Mouse (Mus musculus): Measurements from ENCODE around the gene Dync1i1. TPM values are rescaled to one million over a fixed set of nuclear protein-coding genes. Genes with fewer than 3 reads are reported as not detected.

Gene Dync1i1
- polyA plus RNA-seq, 1 experiment from 2014 or later, result 0.15 TPM

DNA sequence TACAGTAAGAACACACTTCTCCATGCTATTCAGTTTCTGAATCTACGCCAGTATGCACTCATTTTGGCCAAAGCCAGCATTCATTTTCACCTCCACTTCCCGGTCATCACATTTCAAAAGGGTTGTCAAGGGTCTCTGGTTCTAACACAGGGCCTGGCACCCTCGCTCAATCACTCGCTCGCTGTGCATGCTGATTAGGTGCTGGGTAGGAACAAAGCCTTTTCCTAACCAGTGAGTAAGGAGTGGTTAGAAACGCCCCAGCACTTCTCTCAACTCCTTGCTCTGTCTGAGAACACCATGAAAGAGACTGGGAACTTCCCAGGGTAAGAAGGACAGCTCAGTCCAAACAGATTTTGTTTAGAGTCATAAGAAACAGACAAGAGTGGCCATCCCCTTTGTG is 298.5 kb downstream of the Dync1i1 start:
- 44% methylated on average over 6 of the region's 6 CpGs for WGBS (ENCODE audit: insufficient replicate concordance)

DNA sequence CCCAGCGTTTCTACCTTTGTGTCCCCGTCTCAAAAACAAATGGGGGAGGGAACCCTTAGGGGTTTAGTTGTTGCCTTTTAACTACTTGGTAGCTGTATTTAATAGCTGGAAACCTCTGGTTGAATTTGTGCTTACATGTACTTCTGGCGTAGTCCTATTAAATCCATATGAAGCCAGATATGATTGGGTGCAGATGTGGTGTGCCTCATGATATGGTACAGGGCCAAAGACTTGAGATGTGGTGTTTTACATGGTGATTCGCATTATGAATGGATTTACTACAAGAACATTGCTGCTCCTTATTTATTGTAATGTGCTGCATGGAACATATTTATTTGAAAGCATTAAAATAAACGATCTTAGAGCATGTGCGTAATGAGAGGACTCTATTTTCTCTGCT is 302.2 kb downstream of the Dync1i1 start:
- ATAC-seq (ENCODE audit: low read depth), result no peak

More for the DNA sequence above, 298.5 kb downstream of the Dync1i1 start:
- ATAC-seq (ENCODE audit: low read depth) (no peak), DNase-seq (no peak)
- Histone ChIP-seq H3K4me2 (no peak overlapping the region), H3K27me3 (no peaks in the 10 kb centered on the region), H3K9ac (no peak overlapping the region), H3K27ac (no peak overlapping the region), H3K4me3 (replicated peaks) (no peak overlapping the region), H3K36me3 (no peaks in the 10 kb centered on the region), H3K4me1 (replicated peaks) (no peaks in the 10 kb centered on the region), H3K9me3 (replicated peaks) (no peaks in the 10 kb centered on the region)

DNA sequence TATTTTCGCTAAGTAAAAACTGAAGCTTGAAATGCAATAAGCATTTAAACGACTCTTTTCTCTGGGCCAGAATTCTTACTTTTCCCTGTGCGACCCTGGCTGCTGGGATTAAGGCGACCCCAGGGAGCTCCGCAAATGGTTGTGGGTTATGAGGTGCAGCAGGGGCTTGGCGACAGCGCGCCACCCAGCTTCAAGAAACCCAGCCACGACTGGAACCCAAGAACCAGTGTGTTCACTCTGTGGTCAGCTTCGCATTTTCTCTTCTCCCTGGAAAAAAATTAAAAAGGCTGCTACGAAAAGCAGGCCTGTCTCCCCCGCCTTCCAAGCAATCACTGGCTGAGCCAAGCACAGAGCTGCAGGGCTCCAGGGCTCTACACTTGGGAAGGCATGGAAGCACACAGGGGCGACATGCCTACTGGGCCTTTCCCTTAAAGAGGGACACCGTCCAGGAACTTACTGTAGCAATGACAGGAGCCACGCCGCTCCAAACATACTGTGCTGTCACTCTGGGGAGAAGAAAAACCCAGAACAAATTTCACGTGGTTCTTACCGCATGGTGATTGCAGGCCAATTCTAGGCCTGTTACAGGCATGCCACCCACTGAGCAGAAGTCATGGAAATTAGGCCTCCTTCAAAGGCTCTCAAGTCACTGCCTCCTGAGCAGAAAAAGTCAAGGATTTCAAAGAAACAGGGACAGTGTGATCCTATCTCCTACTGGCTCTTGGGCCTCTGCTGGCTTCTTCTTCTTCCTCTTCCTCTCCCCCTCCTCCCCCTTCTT is 313.5 kb downstream of the Dync1i1 start:
- H3K27ac ChIP-seq, result no peak overlapping the region
- no peak overlapping the region for H3K9ac ChIP-seq
- H3K4me3 ChIP-seq (replicated peaks), result no peak overlapping the region
- H3K4me1 ChIP-seq (replicated peaks), result no peaks in the 10 kb centered on the region
- H3K27me3 ChIP-seq, result no peaks in the 10 kb centered on the region
- DNase-seq, result no peak
- H3K4me2 ChIP-seq, result no peak overlapping the region
- H3K9me3 ChIP-seq (replicated peaks), result no peaks in the 10 kb centered on the region
- H3K36me3 ChIP-seq, result 0 out of 2 replicates have a peak, but pooled peaks cover 5% of the 10 kb centered on the region
- no peak for ATAC-seq (ENCODE audit: low read depth)
- WGBS (ENCODE audit: insufficient replicate concordance), result 72% methylated on average over 18 of the region's 18 CpGs

More for the DNA sequence above, 302.2 kb downstream of the Dync1i1 start:
- DNase-seq, result no peak
- no peaks in the 10 kb centered on the region for H3K4me1 ChIP-seq (replicated peaks)
- H3K27me3 ChIP-seq, result no peaks in the 10 kb centered on the region
- no peaks in the 10 kb centered on the region for H3K9me3 ChIP-seq (replicated peaks)
- no peak overlapping the region for H3K9ac ChIP-seq
- WGBS (ENCODE audit: insufficient replicate concordance), result 73% methylated on average over 6 of the region's 6 CpGs
- H3K4me3 ChIP-seq (replicated peaks), result no peak overlapping the region
- no peaks in the 10 kb centered on the region for H3K36me3 ChIP-seq
- H3K27ac ChIP-seq, result no peak overlapping the region
- no peak overlapping the region for H3K4me2 ChIP-seq

DNA sequence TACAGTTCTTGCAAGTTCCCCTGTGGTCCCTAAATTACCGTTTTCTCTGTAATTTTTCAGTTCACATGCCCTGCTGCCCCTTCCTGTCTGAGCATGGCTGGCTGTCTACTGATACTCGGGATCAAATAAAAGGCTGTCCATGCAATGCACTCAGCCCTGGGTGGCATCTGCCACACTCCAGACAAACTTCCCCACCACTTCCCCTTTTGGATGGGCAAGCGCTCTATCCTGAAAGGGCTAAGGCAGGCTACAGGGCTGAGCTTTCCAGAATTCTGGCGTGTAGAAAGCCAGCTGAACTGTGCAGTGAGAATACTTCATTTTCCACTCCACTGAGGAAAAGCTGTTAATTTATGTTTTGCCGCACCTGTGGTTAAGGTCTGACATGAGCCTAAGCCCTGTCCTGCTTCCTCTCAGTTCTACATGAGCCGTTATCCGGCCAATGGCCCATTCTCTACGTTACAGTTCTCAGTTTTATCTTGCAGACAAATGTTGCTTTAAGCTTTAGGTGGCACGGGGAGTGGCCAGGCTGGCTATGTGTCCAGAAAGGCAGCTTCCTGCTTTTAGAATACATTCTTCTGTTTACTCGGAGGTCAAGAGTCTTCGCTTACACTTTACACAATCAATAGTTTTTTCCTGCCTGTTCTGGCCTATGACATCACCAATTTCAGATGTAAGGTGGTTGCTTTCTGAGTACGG is 321.4 kb downstream of the Dync1i1 start:
- DNase-seq, result no peak

DNA sequence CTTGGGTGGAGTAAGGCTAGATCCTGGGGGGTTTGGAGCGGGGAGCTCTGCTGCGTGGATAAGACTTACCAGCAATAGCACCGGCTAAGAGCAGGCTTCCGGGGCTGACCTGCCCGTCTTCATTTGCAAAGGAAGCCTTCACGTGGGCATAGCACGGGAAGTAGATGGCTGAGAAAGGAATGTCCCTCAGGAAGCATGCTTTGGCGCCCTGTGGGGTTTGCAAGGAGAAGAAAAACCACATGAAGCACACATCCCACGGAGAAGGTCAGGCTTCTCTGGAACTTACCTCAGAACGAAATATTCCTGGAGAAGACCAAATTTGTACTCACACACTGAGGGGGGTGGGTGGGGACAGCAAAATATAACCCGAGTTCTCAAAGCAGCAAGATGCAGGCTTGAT is 327.3 kb downstream of the Dync1i1 start:
- DNase-seq, result no peak
- Histone ChIP-seq H3K9me3 (replicated peaks) (no peaks in the 10 kb centered on the region), H3K9ac (no peak overlapping the region), H3K27me3 (no peaks in the 10 kb centered on the region), H3K4me3 (replicated peaks) (no peak overlapping the region), H3K36me3 (peaks cover 5% of the 10 kb centered on the region; the same call in 1 of the 2 replicates), H3K27ac (no peak overlapping the region), H3K4me1 (replicated peaks) (peaks cover 6% of the 10 kb centered on the region; the same call in 1 of the 2 replicates), H3K4me2 (no peak overlapping the region)
- 42% methylated on average over 11 of the region's 11 CpGs for WGBS (ENCODE audit: insufficient replicate concordance)
- no peak for ATAC-seq (ENCODE audit: low read depth)

More for the DNA sequence above, 321.4 kb downstream of the Dync1i1 start:
- 34% methylated on average over 12 of the region's 12 CpGs for WGBS (ENCODE audit: insufficient replicate concordance)
- Histone ChIP-seq H3K4me1 (replicated peaks) (peaks cover 9% of the 10 kb centered on the region; the same call in 1 of the 2 replicates), H3K27ac (no peak overlapping the region), H3K4me2 (no peak overlapping the region), H3K27me3 (no peaks in the 10 kb centered on the region), H3K36me3 (peaks cover 7% of the 10 kb centered on the region; the same call in 1 of the 2 replicates), H3K4me3 (replicated peaks) (no peak overlapping the region), H3K9me3 (replicated peaks) (no peaks in the 10 kb centered on the region), H3K9ac (no peak overlapping the region)
- peak; percentile 12; the same call in 1 of the 2 replicates for ATAC-seq (ENCODE audit: low read depth)

DNA sequence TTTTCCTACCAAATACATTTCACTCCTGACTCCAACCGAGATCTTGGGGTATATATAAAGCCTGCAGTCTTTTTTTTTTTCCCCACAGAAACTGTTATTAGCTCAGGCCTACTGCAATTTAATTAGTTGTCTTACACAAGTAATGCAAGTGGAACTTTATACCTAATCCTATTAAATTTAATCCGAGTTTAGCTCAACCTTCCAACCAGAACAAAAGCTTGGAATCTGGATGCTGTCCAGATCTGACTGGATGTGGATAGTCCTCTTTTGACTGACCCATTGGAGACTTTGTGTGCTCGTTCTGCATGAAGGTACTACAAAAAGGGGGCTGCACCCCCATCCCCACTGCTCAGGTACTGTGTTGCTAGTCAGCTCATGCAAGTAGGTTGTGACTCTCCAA is 328.5 kb downstream of the Dync1i1 start:
- Histone ChIP-seq H3K4me2 (no peak overlapping the region), H3K27ac (no peak overlapping the region), H3K4me1 (replicated peaks) (peaks cover 4% of the 10 kb centered on the region; the same call in 1 of the 2 replicates), H3K4me3 (replicated peaks) (no peak overlapping the region), H3K36me3 (peaks cover 5% of the 10 kb centered on the region; the same call in 1 of the 2 replicates), H3K27me3 (no peaks in the 10 kb centered on the region), H3K9me3 (replicated peaks) (no peaks in the 10 kb centered on the region), H3K9ac (no peak overlapping the region)
- ATAC-seq (ENCODE audit: low read depth) (no peak), DNase-seq (no peak)
- WGBS (ENCODE audit: insufficient replicate concordance), result 64% methylated on average over 3 of the region's 3 CpGs

DNA sequence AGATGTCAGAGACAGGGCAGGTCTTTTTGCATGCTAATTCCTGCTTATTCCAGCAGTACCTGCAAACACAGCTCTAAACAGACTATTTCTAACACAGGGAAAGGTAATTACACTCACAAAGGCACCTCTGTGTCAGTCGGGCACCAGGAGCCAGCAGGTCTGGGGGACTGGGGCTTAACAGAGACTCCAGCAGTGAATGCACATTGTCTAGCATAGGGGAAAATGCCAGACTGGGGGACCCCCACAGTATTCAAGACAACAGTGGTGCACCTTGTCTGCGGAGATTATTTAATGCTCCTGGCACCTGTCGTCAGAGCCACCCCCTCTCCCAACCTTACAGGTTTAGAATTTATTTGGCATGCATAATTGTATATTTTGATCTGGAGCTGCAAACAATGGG is 333.1 kb downstream of the Dync1i1 start:
- Histone ChIP-seq H3K9me3 (replicated peaks) (no peaks in the 10 kb centered on the region), H3K36me3 (no peaks in the 10 kb centered on the region), H3K4me2 (no peak overlapping the region), H3K4me1 (replicated peaks) (peaks cover 4% of the 10 kb centered on the region; the same call in 1 of the 2 replicates), H3K27ac (no peak overlapping the region), H3K27me3 (no peaks in the 10 kb centered on the region), H3K9ac (no peak overlapping the region), H3K4me3 (replicated peaks) (no peak overlapping the region)
- no peak for DNase-seq
- 77% methylated on average over 3 of the region's 3 CpGs for WGBS (ENCODE audit: insufficient replicate concordance)
- ATAC-seq (ENCODE audit: low read depth), result no peak

DNA sequence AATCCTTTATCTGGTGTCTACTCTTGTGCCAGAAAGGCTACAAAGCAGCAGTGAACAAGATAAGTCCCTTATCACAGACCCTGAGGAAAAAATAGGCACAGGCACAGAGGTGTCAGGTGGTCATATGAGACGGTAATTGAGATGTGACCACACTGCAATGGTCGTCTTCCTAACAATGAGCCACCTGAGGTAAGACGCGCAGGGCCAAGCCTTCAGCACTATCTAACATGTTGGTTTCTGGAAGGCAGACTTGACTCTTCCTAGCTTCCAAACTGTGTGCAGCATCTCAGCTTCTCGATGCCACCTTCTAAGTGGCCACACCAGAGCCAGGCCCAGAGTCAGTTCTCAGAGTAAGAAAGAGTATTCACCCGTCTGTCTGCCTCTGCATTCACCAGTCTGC is 341.8 kb downstream of the Dync1i1 start:
- no peak for DNase-seq
- no peak overlapping the region for H3K4me2 ChIP-seq
- 66% methylated on average over 6 of the region's 6 CpGs for WGBS (ENCODE audit: insufficient replicate concordance)
- no peak overlapping the region for H3K27ac ChIP-seq
- no peak overlapping the region for H3K4me3 ChIP-seq (replicated peaks)
- no peaks in the 10 kb centered on the region for H3K27me3 ChIP-seq
- peaks cover 3% of the 10 kb centered on the region; the same call in 1 of the 2 replicates for H3K36me3 ChIP-seq
- H3K4me1 ChIP-seq (replicated peaks), result 0 out of 2 replicates have a peak, but pooled peaks cover 3% of the 10 kb centered on the region
- ATAC-seq (ENCODE audit: low read depth), result no peak
- H3K9me3 ChIP-seq (replicated peaks), result no peaks in the 10 kb centered on the region
- H3K9ac ChIP-seq, result no peak overlapping the region

DNA sequence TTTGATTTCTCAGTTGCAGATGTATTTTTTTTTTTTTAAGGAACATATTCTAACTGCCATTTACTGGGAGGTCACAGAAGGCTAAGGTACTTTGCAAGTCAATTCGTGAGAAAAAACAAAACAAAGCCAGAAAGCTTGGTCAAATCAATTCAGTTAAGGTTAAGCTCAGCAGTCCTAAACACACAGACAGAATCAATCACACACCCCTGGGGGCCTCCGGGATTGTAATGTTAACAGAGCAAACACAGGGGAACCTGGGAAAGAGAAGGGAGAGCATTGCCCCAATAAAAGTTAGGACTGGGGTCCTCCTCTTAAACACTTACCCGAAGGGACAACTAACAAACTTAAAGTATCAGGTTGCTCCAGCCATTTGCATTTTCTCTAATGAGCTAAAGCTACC is 344.6 kb downstream of the Dync1i1 start:
- Histone ChIP-seq H3K27me3 (no peaks in the 10 kb centered on the region), H3K9ac (no peak overlapping the region), H3K4me1 (replicated peaks) (0 out of 2 replicates have a peak, but pooled peaks cover 3% of the 10 kb centered on the region), H3K4me2 (no peak overlapping the region), H3K27ac (no peak overlapping the region), H3K36me3 (peaks cover 3% of the 10 kb centered on the region; the same call in 1 of the 2 replicates), H3K4me3 (replicated peaks) (no peak overlapping the region), H3K9me3 (replicated peaks) (no peaks in the 10 kb centered on the region)
- DNase-seq (no peak), ATAC-seq (ENCODE audit: low read depth) (no peak)
- 41% methylated on average over 3 of the region's 3 CpGs for WGBS (ENCODE audit: insufficient replicate concordance)

DNA sequence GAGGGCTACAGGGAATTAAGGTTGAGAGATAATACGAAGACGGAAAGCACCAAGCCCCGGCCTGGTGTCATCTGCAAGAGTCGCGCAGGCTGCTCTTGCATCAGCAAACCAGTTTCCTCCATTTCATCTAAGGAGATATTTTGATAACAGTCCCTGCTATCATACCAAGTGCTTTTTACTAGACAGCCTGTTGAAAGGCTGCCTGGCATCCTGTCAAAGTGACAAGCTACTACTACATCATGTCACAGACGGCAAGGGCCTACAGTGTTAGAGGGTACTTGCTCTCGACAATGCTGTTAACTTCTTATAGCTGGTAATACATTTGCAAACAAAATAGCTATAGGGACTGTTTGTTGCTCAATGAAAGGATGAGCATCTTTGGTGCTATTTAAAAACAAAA is 345.6 kb downstream of the Dync1i1 start:
- Histone ChIP-seq H3K9ac (no peak overlapping the region), H3K4me2 (no peak overlapping the region), H3K4me3 (replicated peaks) (no peak overlapping the region), H3K27me3 (no peaks in the 10 kb centered on the region), H3K36me3 (peaks cover 3% of the 10 kb centered on the region; the same call in 1 of the 2 replicates), H3K9me3 (replicated peaks) (no peaks in the 10 kb centered on the region), H3K4me1 (replicated peaks) (0 out of 2 replicates have a peak, but pooled peaks cover 3% of the 10 kb centered on the region), H3K27ac (no peak overlapping the region)
- WGBS (ENCODE audit: insufficient replicate concordance), result 74% methylated on average over 7 of the region's 7 CpGs
- ATAC-seq (ENCODE audit: low read depth) (no peak), DNase-seq (no peak)

DNA sequence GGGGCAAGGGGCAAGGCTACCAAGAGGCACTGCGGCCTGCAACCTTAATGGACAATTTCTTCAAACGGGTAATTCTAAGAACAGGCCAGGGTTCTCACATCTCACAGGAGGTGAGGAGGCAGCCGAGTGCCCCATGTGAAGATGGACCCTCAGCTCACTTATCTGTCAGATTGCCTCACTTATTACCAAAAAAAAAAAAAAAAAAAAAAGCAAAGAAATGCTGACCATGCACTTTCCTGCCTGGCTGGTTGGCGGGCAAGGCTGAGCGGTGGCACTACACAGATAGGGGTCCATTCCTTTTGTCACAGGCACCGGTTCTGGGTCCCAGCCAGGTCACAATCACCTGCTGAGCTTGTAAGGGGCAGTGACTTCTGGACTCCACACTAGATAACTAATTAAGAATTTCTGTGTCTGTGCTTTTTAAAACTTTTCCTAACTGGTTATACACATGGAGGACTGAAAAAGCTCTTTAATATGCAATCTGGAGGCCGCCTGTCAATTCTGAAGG is 350.6 kb downstream of the Dync1i1 start:
- H3K9ac ChIP-seq, result no peak overlapping the region
- no peak for ATAC-seq (ENCODE audit: low read depth)

More for the DNA sequence above, 350.6 kb downstream of the Dync1i1 start:
- WGBS (ENCODE audit: insufficient replicate concordance), result 76% methylated on average over 7 of the region's 7 CpGs
- Histone ChIP-seq H3K36me3 (peaks cover 7% of the 10 kb centered on the region), H3K4me1 (replicated peaks) (no peaks in the 10 kb centered on the region), H3K4me3 (replicated peaks) (no peak overlapping the region), H3K27me3 (no peaks in the 10 kb centered on the region), H3K27ac (no peak overlapping the region), H3K9me3 (replicated peaks) (no peaks in the 10 kb centered on the region), H3K4me2 (no peak overlapping the region)
- DNase-seq, result no peak

Measured in liver, embryonic 13.5 days (tissue).